Mouse (Mus musculus): Measurements from ENCODE around the gene Tbc1d12. TPM values are rescaled to one million over a fixed set of nuclear protein-coding genes. Genes with fewer than 3 reads are reported as not detected.

The Tbc1d12 gene
- total and polyA plus RNA-seq, 3 experiments, result 1.7 to 3.2 (median 1.9) TPM

GRCm38 (mm10) chr19:38913786-38914185 lies 77.4 kb downstream of the Tbc1d12 start:
- dilution Hi-C loops (cut with MboI; ENCODE audit: extremely low pct_ligation_motif_present, extremely low pct_unique_long_range_greater_than_20kb, low sequenced_read_pairs) (no loop called here), in situ Hi-C loops (cut with MboI; ENCODE audit: low pct_ligation_motif_present, low pct_unique_long_range_greater_than_20kb, low sequenced_read_pairs) (no loop called here)
- DNase-seq (ENCODE audit: extremely low read depth), result no peak
- H3K4me2 ChIP-seq (ENCODE audit: insufficient read depth, low read depth, poor library complexity, severe bottlenecking), result no peak overlapping the region
- H3K27me3 ChIP-seq (replicated peaks), result no peaks in the 10 kb centered on the region
- H3K79me2 ChIP-seq (replicated peaks; ENCODE audit: control insufficient read depth, extremely low read depth, insufficient read depth, poor library complexity, severe bottlenecking), result no peaks in the 10 kb centered on the region
- no peak overlapping the region for H3K27ac ChIP-seq (ENCODE audit: insufficient read depth, low read depth)
- H3K4me3 ChIP-seq (replicated peaks in 1 of 3; ENCODE audit: low read depth in 2 of 3, low read length in 2 of 3, poor library complexity in 1 of 3), result no peak overlapping the region
- peaks cover 4 to 26% of the 10 kb centered on the region in 2 experiments for H3K36me3 ChIP-seq (replicated peaks in 1 of 2; ENCODE audit: control insufficient read depth in 1 of 2, insufficient read depth in 1 of 2, low read length in 1 of 2)
- no peaks in the 10 kb centered on the region for H3K9me3 ChIP-seq (replicated peaks; ENCODE audit: low read length)
- H3K4me1 ChIP-seq (ENCODE audit: control insufficient read depth in 1 of 2, insufficient read depth in 2 of 2), result no peaks in the 10 kb centered on the region
- no peak for TF ChIP-seq JUN (IDR thresholded peaks at IDR 0.05; ENCODE audit: insufficient read depth, low read depth, low read length)
- no peak for TF ChIP-seq HCFC1 (IDR thresholded peaks at IDR 0.05; ENCODE audit: low read depth, low read length)
- TF ChIP-seq USF2 (conservative IDR thresholded peaks at IDR 0.05; ENCODE audit: low read depth, low read length), result no peak
- no peak for TF ChIP-seq POLR2AphosphoS2 (IDR thresholded peaks at IDR 0.05; ENCODE audit: low read depth, low read length)
- TF ChIP-seq MEF2A (IDR thresholded peaks at IDR 0.05; ENCODE audit: borderline replicate concordance, low read depth, low read length), result no peak
- no peak for TF ChIP-seq NRF1 (IDR thresholded peaks at IDR 0.05; ENCODE audit: low read depth, low read length)
- no peak for TF ChIP-seq BHLHE40 (IDR thresholded peaks at IDR 0.05; ENCODE audit: low read depth, low read length)
- no peak for TF ChIP-seq TBP (conservative IDR thresholded peaks at IDR 0.05; ENCODE audit: low read depth, low read length)
- no peak for TF ChIP-seq ZNF384 (IDR thresholded peaks at IDR 0.05; ENCODE audit: low read depth, low read length)
- TF ChIP-seq RCOR1 (conservative IDR thresholded peaks at IDR 0.05; ENCODE audit: low read depth, low read length), result no peak
- TF ChIP-seq MAZ (IDR thresholded peaks at IDR 0.05; ENCODE audit: low read depth, low read length), result no peak
- no peak for TF ChIP-seq NELFE (IDR thresholded peaks at IDR 0.05; ENCODE audit: low read depth, low read length)
- TF ChIP-seq ZC3H11A (IDR thresholded peaks at IDR 0.05; ENCODE audit: low read depth, low read length), result no peak
- TF ChIP-seq PAX5 (IDR thresholded peaks at IDR 0.05; ENCODE audit: low read length), result no peak
- no peak for TF ChIP-seq MAX (IDR thresholded peaks at IDR 0.05; ENCODE audit: low read length)
- TF ChIP-seq E2F4 (IDR thresholded peaks at IDR 0.05; ENCODE audit: insufficient replicate concordance, low read depth, low read length), result no peak
- no peak for TF ChIP-seq ZMIZ1 (IDR thresholded peaks at IDR 0.05; ENCODE audit: low read depth, low read length)
- TF ChIP-seq KAT2A (IDR thresholded peaks at IDR 0.05; ENCODE audit: insufficient replicate concordance, low read length), result no peak
- no peak for TF ChIP-seq UBTF (IDR thresholded peaks at IDR 0.05; ENCODE audit: low read depth, low read length)
- no peak for TF ChIP-seq ETS1 (conservative IDR thresholded peaks at IDR 0.05; ENCODE audit: low read depth, low read length)
- no peak overlapping the region for H3K9ac ChIP-seq (ENCODE audit: insufficient read depth, low read depth)

DNA sequence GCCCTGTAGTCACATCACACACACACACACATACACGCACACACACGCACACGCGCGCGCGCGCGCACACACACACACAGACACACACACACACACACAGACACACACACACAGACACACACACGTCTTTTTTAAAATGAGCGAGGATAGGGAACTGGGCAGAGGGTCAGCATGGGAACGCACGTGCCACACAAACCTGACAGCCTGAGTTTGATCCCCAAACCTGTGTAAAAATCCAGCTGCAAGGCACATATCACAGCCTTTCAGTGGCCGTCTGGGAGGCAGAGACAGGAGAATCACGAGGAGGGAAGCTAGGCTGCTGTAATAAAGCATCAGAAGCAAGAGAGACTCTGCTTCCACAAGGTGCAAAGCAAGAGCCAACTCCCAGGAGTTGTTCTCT lies 78.5 kb downstream of the Tbc1d12 start:
- in situ Hi-C loops (cut with MboI; ENCODE audit: low pct_ligation_motif_present, low pct_unique_long_range_greater_than_20kb, low sequenced_read_pairs), result no loop called here
- dilution Hi-C loops (cut with MboI; ENCODE audit: extremely low pct_ligation_motif_present, extremely low pct_unique_long_range_greater_than_20kb, low sequenced_read_pairs), result no loop called here
- no peak for DNase-seq (ENCODE audit: extremely low read depth)

More for the DNA sequence above, 78.5 kb downstream of the Tbc1d12 start:
- no peak overlapping the region for H3K27ac ChIP-seq (ENCODE audit: insufficient read depth, low read depth)
- H3K79me2 ChIP-seq (replicated peaks; ENCODE audit: control insufficient read depth, extremely low read depth, insufficient read depth, poor library complexity, severe bottlenecking), result no peaks in the 10 kb centered on the region
- no peaks in the 10 kb centered on the region for H3K9me3 ChIP-seq (replicated peaks; ENCODE audit: low read length)
- TF ChIP-seq USF2 (conservative IDR thresholded peaks at IDR 0.05; ENCODE audit: low read depth, low read length) (no peak), NRF1 (IDR thresholded peaks at IDR 0.05; ENCODE audit: low read depth, low read length) (no peak), TBP (conservative IDR thresholded peaks at IDR 0.05; ENCODE audit: low read depth, low read length) (no peak), MXI1 (IDR thresholded peaks at IDR 0.05; ENCODE audit: low read depth, low read length) (no peak), POLR2AphosphoS2 (IDR thresholded peaks at IDR 0.05; ENCODE audit: low read depth, low read length) (no peak), E2F4 (IDR thresholded peaks at IDR 0.05; ENCODE audit: insufficient replicate concordance, low read depth, low read length) (no peak), ZMIZ1 (IDR thresholded peaks at IDR 0.05; ENCODE audit: low read depth, low read length) (no peak), SMC3 (IDR thresholded peaks at IDR 0.05; ENCODE audit: low read depth, low read length) (no peak), TCF12 (IDR thresholded peaks at IDR 0.05; ENCODE audit: low read depth, low read length) (no peak), BHLHE40 (IDR thresholded peaks at IDR 0.05; ENCODE audit: low read depth, low read length) (no peak)
- no peaks in the 10 kb centered on the region for H3K4me1 ChIP-seq (ENCODE audit: control insufficient read depth in 1 of 2, insufficient read depth in 2 of 2)
- H3K36me3 ChIP-seq (replicated peaks in 1 of 2; ENCODE audit: control insufficient read depth in 1 of 2, insufficient read depth in 1 of 2, low read length in 1 of 2), result peaks cover 4 to 28% of the 10 kb centered on the region in 2 experiments
- no peak overlapping the region for H3K4me3 ChIP-seq (replicated peaks in 1 of 3; ENCODE audit: low read depth in 2 of 3, low read length in 2 of 3, poor library complexity in 1 of 3)
- no peak overlapping the region for H3K4me2 ChIP-seq (ENCODE audit: insufficient read depth, low read depth, poor library complexity, severe bottlenecking)
- no peak overlapping the region for H3K9ac ChIP-seq (ENCODE audit: insufficient read depth, low read depth)
- H3K27me3 ChIP-seq (replicated peaks), result no peaks in the 10 kb centered on the region
